Mouse (Mus musculus): ENCODE data around the gene Rtkn.
A peak's percentile ranks its signal among the peaks of the same experiment; 100 is the strongest.

Rtkn gene

DNA sequence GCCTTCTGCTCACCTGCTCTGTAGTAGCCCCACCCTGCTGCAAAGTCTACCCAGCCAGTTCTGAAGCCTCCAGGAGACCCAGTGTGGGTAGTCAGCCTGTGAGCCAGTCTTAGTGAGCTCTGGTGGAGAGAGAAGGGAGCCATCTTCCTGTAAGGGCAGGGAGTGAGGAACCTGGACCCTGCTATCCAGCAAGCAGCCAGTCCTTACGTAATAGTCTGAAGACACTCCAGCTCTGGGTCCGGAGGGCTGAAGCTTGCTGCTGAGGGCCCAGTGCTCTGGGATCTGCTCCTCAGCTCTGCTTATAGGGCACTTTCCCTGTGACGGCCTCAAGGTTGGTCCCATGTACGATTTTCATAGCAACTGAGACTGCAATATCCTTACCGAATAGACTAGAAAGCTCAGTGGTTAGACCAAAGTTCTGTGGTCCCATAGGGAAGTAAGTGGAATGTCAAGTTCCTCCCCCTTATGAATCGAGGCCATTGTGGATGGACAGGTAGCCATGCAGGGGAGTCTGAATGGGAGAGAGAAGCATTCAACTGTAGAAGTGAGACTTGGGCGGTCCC, at the start of gene Rtkn:
Gene Rtkn, plus strand, starts transcription at position 513 of the 563 bp plus-strand sequence.
- no peak for DNase-seq (ENCODE audit: low spot score)

DNA sequence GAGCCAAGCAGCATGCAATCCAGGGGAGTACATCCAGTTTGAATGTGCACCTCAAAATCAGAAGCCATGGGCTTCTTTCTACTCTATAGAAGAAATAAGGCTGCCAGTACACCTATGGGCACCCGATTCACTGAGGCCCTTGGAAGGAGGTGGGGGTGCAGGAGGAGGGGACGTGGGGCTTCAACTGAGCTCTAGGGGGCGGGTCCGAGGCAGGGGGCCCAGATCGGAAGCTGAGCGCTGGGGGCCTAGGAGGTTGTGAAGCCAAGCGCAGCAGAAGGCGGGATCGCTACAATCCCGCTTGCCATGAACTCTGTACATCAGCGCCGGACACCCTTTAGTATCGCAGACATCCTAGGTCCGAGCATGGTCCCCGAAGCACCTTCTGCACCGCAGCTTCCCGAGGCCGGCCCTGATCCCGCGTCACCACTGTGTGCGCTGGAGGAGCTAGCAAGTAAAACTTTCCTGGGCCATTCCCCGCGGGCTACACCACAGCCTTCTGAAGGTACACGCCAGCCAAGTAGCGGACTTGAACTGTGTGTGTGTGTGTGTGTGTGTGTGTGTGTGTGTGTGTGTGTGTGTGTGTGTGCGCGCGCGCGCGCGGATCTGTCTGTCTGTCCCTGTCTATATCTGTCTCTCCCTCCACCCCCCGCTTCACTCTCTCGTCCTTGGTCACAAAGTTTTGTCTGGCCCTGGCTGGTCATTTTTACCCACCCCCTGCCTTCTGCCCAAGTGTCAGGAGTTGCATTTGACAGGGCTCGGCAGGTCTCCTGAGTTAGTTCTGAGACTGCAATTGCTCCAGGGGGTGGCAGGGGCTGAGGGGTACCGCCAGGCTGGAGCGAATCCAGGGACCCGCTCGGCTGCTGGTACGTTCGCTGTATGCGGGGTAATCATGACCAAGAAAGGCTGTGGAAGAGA, 48.9 kb upstream of the Rtkn start, which contains the start of gene Lbx2:
Gene Lbx2, plus strand, starts transcription at position 247 of the 915 bp plus-strand sequence.
- DNase-seq (ENCODE audit: low spot score): no peak

- DNase-seq (ENCODE audit: low spot score): no peak
Measured at GRCm38 (mm10) chr6:83087205-83087925, 47.9 kb upstream of the Rtkn start.

DNA sequence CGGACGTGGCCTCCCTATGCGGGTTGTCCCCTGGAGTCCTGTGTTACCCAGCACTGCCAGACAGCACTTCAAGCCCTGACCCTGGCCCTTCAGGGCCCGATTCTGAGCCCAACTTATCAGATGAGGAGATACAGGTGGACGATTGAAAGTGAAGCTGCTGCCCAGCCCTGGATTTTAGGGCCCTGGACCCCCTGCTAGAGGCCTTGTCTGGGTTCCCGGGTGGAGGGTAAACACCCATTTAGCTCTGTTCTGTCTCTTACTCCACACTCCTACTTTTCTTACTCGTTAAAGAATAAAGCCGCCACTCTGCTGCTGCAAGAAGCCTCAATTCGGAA, 47.4 kb upstream of the Rtkn start:
- no peak for DNase-seq (ENCODE audit: low spot score)

- DNase-seq (ENCODE audit: low spot score): no peak
Measured at GRCm38 (mm10) chr6:83092416-83093127, 42.7 kb upstream of the Rtkn start.

DNA sequence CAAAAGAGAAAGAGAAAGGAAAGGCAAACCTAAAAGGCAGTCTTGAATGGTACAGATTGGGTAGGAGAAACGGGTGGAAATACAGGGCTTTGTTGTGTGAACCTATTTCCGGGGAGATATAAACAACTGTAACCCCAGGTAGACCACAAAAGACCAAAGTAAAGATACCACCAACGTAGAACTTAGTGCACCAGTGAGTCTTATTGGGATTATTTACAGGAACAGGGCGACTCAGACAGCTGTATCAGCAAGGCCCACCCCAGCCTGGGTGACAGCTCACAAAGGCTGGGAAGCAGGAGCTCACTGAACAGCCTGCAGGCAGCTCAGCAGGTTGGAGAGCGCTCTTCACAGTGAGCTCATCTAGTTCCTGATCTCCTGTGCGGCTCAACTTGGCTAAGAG, 39.3 kb upstream of the Rtkn start:
- DNase-seq (ENCODE audit: low spot score): no peak

- DNase-seq (ENCODE audit: low spot score): no peak
Measured at GRCm38 (mm10) chr6:83098411-83098810, 36.9 kb upstream of the Rtkn start.

- DNase-seq (ENCODE audit: low spot score): peak; percentile 94
Measured at GRCm38 (mm10) chr6:83101316-83101687, 34.0 kb upstream of the Rtkn start, which contains the start of the genes Ccdc142 and Gm42688. Ccdc142 (plus strand) TSS chr6:83101601. Gm42688 (plus strand) TSS chr6:83101617.

DNA sequence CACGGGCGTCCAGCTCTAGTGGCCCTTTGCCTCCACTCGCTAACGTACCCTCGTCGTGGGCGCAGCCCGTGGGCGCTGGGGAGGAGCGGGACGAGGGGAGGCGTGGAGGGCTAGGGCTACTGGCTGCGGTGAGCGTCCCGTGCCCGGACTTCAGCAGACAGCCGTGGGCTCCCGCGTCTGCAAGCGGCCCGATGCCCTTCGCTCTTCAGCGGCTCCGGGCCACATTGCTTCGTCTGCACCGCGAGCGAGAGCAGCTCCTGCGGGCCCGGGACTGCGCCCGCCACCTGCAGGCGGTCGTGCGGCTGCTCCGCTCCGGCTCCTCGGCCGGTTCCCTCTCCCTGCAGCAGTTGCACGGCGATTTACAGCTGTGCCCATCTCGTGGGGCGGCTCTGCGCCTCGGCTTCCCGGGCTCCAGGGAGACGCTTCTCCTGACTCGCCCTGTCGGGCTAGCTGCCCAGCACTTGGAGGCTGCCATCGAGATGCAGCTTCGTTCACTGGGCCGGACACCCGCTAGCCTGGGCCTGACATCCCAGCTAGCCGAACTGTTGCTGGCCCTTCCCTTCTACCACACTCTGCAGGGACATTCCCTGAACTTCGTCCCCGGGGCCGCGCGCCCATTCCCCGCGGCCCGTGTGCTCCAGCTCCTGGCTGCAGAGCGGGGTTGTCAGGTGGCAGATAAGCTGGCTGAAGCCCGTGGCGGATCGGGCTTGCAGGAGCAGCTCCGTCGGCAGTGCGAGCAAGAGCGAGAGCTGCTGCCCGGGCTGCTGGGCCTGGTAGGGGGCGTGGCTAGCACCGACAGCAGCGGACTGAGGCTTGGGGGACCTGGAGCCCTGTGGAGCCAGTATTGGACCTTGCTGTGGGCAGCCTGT, 33.3 kb upstream of the Rtkn start:
- DNase-seq (ENCODE audit: low spot score): no peak

DNA sequence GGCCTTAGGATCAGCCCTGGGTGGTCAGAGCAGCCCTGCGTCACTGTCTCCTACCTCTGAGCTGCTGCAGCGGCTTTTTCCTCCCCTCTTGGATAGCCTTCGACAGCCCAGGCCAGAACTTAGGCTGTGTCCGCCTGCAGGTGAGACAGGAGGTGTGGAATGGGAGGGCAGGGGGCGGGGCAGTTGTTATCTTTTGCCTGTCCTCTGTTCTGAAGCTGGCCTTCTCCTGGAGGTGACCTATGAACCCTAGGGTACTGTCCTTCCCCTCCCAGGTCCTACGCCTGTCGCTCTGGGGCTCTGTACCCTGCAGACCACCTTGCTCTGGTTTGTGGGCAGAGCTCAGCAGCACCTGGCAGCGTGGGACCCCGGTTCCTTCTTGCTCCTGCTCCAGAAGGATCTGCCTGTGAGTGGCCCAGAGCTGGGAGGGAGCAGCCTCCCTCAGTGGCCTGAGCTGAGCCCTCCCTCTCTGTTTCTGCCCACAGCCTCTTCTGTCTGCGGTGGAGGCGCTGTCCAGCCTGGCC, 32.1 kb upstream of the Rtkn start:
- no peak for DNase-seq (ENCODE audit: low spot score)

DNA sequence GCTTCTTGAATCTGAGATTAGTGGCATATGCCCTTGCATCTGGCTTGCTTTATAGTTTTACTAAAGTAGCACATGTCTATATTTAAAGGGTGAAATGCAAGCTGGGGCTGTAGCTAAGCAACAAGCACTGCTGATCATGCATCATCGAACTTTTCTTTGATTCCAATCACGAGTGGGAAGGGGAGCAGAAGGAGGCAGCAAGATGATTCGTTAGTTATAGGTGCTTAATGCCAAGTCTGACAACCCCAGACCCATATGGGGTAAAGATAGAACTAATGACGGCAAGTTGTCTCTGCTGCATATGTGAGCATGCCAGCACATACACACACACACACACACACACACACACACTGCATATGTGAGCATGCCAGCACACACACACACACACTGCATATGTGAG, 31.1 kb upstream of the Rtkn start:
- DNase-seq (ENCODE audit: low spot score): peak; percentile 52

DNA sequence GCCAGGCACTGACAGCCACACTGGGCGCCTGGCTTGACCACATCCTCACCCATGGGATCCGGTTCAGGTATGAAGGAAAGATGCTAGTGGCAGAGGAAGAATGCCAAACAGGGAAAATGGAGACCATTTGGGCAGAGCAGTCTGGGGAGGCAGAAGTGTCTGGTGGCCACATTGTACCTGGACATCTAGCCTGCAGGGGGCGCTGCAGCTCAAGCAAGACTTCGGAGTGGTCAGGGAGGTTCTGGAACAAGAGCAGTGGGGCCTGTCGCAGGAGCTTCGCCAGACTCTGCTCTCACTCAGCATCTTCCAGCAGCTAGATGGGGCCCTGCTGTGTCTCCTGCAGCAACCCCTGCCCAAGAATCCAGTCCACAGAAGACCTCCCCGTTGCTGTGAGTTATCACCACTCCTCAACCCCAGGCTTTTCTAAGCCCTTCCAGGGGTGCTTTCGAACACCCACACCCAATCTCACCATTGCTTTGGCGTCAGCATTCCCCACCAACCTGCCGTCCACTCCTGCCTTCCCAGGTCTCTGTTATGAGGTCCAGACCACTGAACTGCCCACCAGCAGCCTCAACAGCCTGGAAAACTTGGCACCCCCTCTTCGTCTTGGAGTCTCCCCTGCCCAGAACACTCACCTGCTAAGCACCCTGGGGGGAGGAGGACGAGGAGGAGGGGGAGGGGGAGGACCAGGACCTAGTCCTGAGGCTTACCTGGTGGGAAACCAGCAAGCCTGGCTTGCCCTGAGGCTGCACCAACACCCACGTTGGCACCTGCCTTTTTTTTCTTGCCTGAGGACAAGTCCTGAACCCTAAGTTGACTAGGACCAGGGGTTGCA, 27.5 kb upstream of the Rtkn start:
- DNase-seq (ENCODE audit: low spot score): peak; percentile 81

- DNase-seq (ENCODE audit: low spot score): peak; percentile 79
Measured at GRCm38 (mm10) chr6:83108762-83109668, 26.2 kb upstream of the Rtkn start, which contains the start of gene Mrpl53. Mrpl53 (plus strand) TSS chr6:83109040.

DNA sequence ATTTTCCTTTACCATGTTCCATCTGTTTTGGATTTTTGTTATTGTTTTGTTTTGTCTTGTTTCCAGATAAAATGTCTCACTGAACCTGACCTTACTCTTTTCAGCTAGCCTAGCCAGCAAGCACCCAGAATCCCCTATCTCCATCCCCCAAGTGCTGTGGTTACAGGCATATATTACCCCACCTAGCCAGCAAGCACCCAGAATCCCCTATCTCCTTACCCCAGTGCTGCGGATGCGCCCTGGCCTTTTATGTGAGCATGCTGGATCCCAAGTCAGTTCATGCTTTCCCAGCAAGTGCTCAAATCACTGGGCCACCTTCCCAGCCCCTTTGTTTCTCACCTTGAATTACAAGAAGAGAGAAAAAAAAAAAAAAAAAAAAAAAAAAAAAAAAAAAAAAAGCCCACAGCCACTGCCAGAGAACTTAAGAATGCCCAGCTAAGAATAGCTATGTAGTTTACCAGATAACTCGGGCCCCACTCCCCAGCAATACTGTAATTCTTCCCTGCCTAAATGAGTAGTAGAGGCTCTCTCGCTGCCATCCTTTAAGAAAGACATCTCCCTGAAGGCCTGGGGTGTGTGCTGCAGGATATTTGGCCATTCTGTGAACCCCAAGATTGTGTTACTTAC, 23.6 kb upstream of the Rtkn start:
- no peak for DNase-seq (ENCODE audit: low spot score)

GRCm38 (mm10) chr6:83115011-83115671, 20.1 kb upstream of the Rtkn start, which contains the start of gene Mogs:
Mogs (plus strand) TSS chr6:83115496.
- DNase-seq (ENCODE audit: low spot score): peak; percentile 91

DNA sequence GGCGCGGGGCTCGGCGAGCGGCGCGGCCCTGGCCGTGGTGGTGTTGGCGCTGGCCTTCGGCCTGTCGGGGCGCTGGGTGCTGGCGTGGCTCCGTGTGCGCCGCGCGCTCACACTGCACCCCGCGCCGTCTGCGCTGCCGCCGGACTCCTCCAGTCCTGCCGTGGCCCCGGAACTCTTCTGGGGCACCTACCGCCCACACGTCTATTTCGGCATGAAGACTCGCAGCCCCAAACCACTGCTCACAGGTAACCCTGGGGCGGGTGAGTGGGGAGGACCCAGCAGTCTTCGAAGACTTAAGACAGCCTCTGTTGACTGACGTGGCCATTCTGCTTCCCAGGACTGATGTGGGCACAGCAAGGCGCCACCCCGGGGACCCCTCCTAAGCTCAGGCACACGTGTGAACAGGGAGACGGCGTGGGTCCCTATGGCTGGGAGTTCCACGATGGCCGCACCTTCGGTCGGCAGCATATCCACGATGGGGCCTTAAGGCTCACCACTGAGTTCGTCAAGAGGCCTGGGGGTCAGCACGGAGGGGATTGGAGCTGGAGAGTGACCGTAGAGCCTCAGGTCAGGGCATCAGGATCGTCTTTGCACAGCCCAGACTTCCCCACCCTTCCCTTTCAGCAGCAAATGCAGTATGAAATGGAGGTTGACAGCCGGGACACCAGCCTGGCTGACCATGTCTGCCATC, 19.4 kb upstream of the Rtkn start:
- DNase-seq (ENCODE audit: low spot score): peak; percentile 33
